Mouse (Mus musculus) left cerebral cortex, postnatal 10 days (tissue): ENCODE data around the gene Dtx4. TPM values are rescaled to one million over a fixed set of nuclear protein-coding genes. Genes with fewer than 3 reads are reported as not detected.

Experiments
- DNase-seq, 2 experiments: peaks; one replicate each; pipeline ENCODE4 v3.0.0; 2021 to 2022; ENCODE audit warnings: low spot score in 2 of 2, mixed read lengths in 1 of 2; ENCODE audit errors: extremely low spot score in 1 of 2
- intact Hi-C: fragments of 180-260 bp; cut with DNase I; formaldehyde crosslinking; loops from one replicate; pipeline ENCODE4 v1.15.1; 2025
- total RNA-seq, 2 experiments: library from RNA; stranded (reverse); gene quantifications; 2 replicates each; pipeline ENCODE4 v1.2.3; 2021

Gene Dtx4
- total RNA-seq, 2 experiments from 2014 or later, result 60.3 to 75.4 TPM

DNA sequence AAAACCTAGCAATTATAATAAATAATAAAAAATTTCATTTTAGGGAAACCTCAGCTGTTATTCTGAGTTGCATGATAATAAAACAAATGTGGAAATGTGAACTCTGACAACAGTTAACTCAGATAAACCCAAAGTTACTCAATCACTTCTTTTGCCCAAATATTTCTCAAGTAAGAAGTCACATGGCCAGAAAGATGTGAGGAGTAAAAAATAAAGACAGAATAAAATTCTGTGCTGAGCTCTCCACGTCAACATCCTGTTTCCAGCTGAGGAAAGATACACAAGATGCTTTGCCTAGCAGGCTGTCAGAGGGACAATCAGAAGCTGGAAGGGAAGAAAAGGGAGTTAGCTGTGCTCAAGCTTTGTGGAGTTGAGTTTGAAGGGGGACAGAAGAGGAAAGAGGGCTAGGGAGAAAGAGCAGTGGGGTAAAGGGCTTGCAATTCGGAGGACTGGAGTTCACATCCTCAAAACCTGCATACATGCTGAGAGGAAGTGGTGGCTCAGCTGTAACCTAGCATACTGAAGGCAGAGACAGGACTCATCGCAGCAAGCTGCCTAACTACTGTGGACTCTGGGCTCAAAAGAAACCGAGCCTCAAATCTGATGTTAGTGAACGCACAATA lies 61.0 kb downstream of the Dtx4 start:
- DNase-seq, result no peak
- intact Hi-C loops, result no loop called here

DNA sequence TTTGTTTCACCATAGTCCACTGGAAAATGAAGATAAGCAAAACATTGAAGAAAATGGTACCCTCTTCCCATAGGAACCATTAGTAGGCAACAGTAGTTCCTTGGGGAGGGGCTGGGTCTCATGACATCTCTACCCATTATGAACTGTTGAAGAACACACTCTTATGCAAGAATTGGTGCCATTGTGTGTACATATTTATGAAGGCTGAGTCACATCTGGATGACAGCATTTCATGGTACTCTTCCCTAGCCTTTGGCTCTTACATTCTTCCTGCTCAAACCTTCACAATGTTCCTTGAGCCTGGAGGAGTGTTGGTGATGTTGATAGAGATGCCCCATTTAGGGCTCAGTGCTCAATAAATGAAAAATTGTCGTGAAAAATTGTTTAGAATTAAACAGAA lies 61.7 kb downstream of the Dtx4 start:
- intact Hi-C loops, result no loop called here

DNA sequence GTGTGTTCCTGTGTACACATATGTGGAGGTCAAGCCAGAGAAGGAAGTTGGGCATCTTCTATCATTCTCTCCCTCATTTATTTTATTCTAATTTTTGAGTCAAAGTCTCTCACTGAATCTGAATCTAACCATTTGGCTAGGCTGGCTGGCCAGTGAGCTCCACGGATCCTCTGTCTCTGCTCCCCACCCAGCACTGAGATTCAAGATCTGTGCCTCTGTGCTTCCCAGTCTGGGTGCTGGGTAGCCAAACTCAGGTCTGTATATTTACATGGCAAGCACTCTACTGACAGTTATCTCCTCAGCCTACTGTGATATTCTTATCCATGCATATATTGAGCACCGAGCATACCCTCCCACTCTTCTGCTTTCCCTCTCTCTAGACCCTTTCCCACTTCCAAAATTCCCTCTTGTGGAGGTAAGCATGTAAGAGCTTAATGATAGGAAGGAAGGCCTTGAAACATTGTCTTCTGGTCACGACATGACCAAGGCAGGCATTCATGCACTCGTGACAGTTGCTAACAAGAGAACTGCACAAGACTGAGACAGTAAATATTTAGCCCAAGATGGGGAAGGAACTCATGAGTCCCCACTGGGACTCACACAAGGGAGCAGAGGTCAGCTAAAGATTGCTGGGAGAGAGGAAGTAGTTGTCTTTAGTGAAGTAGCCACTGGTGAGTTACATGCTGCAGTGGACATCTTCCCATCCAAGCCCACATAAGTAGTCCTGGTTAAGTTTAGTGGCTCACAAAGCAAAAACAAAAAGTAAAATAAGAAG lies 65.3 kb downstream of the Dtx4 start:
- intact Hi-C loops, result no loop called here
- no peak for DNase-seq

More for the DNA sequence above, 61.7 kb downstream of the Dtx4 start:
- DNase-seq, result no peak

DNA sequence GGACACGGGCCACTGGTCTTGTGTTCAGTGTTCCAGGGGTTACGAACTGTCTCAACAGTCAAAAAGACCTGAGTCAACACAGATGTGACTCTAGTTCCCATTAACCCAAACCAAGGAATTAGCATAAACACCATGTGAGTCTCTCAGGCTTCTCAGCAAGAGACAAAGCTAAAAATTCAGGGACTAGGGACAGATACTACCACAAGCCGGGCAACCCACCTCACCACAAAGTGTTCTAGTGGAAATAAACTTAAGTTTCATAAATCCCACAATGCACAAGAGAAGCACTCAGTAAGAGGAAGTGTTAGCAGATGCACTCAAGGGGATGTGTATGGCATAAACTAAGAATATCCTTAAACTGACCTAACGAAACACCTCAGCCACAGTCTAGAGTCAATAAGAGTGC lies 66.2 kb downstream of the Dtx4 start:
- intact Hi-C loops, result no loop called here
- DNase-seq, result no peak

DNA sequence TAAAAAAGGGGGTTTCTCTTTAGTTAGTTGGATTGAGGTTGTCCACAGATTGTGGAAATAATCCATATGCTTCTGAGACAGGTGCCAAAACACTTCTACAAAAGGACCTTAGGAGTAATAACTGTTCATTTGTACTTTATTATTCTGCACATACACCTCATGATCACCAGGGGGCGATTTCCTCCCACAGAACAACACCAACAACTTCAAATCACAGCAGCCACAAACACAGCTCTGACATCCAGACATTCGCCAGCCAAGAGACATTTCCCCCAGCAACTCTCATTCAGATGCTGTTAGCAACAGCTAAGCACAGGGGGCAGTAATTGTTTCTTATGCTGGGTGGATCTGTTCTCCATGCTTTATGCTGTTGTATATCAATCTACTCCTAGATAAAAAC lies 68.2 kb downstream of the Dtx4 start:
- intact Hi-C loops, result loop anchor here (5.0 kb wide), 1 partner anchor 69 kb away; the partner anchor contains the start of gene Dtx4
- DNase-seq, result peak; percentile 30 to 36

DNA sequence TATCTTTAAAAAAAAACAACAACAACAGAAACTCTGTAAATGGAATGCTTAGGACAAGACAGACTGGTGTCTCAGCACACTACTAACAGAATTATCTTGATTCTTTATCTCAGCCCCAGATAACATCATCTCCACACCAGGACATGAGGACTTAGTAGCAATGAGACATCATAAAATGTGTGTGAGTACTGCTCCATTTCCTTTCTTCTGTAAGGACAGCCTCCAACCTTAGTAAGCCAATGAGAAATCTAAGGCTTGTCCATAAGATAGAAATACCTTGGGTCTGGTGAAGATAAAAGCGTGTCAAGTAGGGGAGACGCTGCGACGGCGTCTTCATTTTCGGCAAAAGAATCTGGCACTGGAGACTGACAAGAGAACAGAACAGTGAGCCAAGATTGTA lies 73.6 kb downstream of the Dtx4 start, which contains the start of gene Pfpl:
TSS of gene Pfpl (plus strand) at position 301 of the 400 bp plus-strand sequence.
- intact Hi-C loops, result loop anchor here (10.0 kb wide), 1 partner anchor 413 kb away; no protein-coding TSS in a partner anchor

DNA sequence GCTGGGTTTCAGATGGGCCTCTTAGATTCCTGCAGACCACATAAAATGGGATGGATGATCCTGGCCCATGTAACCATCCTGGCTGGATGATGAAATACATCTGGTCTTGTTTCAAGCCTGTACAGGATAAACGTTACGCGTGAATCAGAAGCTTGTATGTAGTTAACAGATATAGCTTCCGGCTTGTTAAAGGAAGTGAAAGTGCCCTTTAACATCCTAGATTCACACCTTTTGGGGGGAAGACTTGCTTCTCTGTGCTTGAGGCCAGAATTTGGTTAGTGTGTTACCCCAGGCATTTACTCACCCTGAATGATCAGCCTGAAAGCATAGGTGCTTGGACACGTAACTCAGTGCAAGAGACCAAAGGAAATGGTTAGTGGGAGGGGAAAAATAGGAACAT lies 74.2 kb downstream of the Dtx4 start:
- intact Hi-C loops, result loop anchor here (10.0 kb wide), 1 partner anchor 412 kb away; no protein-coding TSS in a partner anchor

More for the DNA sequence above, 73.6 kb downstream of the Dtx4 start, which contains the start of gene Pfpl:
- DNase-seq, result no peak

DNA sequence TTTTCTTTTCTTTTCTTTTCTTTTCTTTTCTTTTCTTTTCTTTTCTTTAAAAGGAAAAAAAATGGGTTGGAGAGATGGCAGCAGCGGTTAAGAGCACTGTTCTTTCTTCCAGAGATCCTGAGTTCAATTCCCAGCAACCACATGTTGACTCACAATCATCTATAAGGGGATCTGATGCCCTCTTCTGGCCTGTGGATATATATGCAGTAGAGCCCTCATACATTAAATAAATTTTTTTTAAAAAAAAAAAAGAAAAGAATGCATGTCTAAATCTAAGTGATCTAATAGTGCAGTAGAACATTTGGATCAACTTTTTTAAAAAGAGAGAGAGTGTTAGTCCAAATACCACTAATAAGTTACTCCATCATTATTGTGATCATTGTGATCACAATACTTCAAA lies 79.6 kb downstream of the Dtx4 start:
- DNase-seq, result no peak
- intact Hi-C loops, result loop anchor here (10.0 kb wide), 1 partner anchor 407 kb away; no protein-coding TSS in a partner anchor

More for the DNA sequence above, 74.2 kb downstream of the Dtx4 start:
- DNase-seq, result no peak

DNA sequence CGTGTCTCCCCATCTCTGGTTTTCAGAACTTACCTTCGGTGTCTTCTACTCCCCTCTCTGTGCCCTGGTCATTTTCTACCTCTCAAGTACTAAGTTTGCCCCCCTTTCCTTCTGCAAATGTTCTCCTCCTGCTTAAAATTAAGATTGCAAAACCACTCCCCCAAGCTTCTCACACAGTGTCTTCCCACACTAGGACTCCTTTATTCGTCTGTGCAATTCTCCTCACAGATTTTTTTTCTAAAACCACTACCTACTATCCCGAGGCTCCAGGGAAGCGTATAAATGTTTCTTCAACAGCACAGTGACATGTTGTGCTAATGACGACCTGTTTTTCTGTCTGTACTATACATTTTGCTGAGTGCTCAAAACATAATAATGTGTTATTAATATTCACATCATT lies 80.7 kb downstream of the Dtx4 start:
- no peak for DNase-seq

DNA sequence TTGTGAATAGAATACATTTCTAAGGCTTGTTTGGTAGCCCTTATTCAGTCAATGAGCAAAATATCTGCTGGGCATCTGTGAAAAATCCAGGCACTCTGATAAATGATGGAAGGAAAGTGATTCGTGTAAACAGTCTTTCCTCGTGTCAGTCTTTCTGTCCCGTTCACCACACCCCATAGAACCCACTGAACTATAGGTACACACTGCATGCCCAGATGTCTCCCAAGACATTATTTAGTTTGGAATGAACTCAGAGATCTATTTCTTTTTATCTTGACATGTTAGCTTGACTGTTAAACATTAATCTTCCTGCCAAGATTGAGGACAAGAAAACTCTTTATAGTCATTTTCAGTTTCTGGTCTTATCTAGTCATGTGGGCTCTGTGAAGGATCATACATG lies 82.9 kb downstream of the Dtx4 start:
- no peak for DNase-seq

More for the DNA sequence above, 80.7 kb downstream of the Dtx4 start:
- intact Hi-C loops, result loop anchor here (10.0 kb wide), 1 partner anchor 406 kb away; no protein-coding TSS in a partner anchor

DNA sequence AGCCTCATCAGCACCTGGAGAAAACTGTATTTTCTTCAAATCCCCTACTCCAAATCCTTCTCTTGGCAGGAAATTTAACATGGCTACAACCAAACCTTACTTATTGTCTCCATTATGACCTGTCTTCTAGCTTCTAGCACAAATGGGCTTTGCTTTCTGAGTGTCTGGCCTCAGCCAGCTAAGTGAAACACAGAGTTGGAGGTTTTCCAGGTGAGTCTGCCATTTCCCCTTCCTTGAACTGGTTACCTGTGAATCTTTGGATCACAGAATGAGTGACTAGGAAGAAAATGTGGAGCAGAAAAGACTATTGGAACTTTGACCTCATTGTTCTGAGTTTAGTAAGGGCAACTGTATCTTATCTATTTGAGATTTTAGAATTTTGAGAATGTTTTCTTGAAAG lies 83.9 kb downstream of the Dtx4 start, which contains the start of gene Olfr1441:
TSS of gene Olfr1441 (plus strand) at position 73 of the 400 bp plus-strand sequence.
- intact Hi-C loops, result no loop called here
- DNase-seq, result no peak

More for the DNA sequence above, 82.9 kb downstream of the Dtx4 start:
- intact Hi-C loops, result no loop called here

Other genes starting within 250 kb of the Dtx4 start
- gene Olfr235, start 240.4 kb downstream of the Dtx4 start, total RNA-seq, result not detected
- gene Olfr1434, start 221.6 kb downstream of the Dtx4 start, total RNA-seq, result not detected
- gene Olfr1436, start 202.3 kb downstream of the Dtx4 start, total RNA-seq, result not detected
- not detected for gene Olfr1437, start 176.4 kb downstream of the Dtx4 start, total RNA-seq
- not detected for gene Olfr1438-ps1, start 165.5 kb downstream of the Dtx4 start, total RNA-seq
- not detected for gene Olfr1440, start 114.2 kb downstream of the Dtx4 start, total RNA-seq
- gene Olfr1441, start 84.0 kb downstream of the Dtx4 start, total RNA-seq, result not detected
- gene Pfpl, start 73.5 kb downstream of the Dtx4 start, total RNA-seq, result under 1 TPM in 1 of 2 experiments, not detected in 1; 0.08 TPM
- 1 to 10 TPM; 4.8 to 5.1 TPM for gene Mpeg1, start 40.7 kb downstream of the Dtx4 start, total RNA-seq
- gene Fam111a, start 44.3 kb upstream of the Dtx4 start, total RNA-seq, result 1 to 10 TPM; 3.7 to 3.9 TPM
- gene Gm4952, start 98.5 kb upstream of the Dtx4 start, total RNA-seq, result not detected
- not detected for gene Glyat, start 131.9 kb upstream of the Dtx4 start, total RNA-seq
- not detected for gene Olfr1442, start 169.0 kb upstream of the Dtx4 start, total RNA-seq
- not detected for gene Olfr1443, start 176.7 kb upstream of the Dtx4 start, total RNA-seq
- gene Keg1, start 194.3 kb upstream of the Dtx4 start, total RNA-seq, result not detected